Mouse (Mus musculus) spleen, postnatal 14 days (tissue): ENCODE data around the gene Abhd17b.
"Not testable (repeated sequence)": the region's sequence is repeated elsewhere in the genome, so short reads cannot be mapped to it uniquely, and the experiment has no call there.

Experiments used
- DNase-seq, 2 experiments: peaks; one replicate each; pipeline ENCODE4 v3.0.0; 2021 to 2022; ENCODE audit warnings: low spot score in 2 of 2

The Abhd17b gene

GRCm38 (mm10) chr19:21652285-21653171 lies 457 bp upstream of the Abhd17b start, which contains the start of gene 1110059E24Rik:
TSS of gene 1110059E24Rik (minus strand) at chr19:21652976.
- DNase-seq: peak; percentile 88 to 91

GRCm38 (mm10) chr19:21654788-21655187 lies 1.8 kb downstream of the Abhd17b start:
- DNase-seq: no peak

- DNase-seq: no peak
Observed at GRCm38 (mm10) chr19:21660734-21661133, 7.7 kb downstream of the Abhd17b start.

- DNase-seq: no peak
Observed at GRCm38 (mm10) chr19:21663756-21664456, 10.9 kb downstream of the Abhd17b start.

GRCm38 (mm10) chr19:21669650-21670049 lies 16.7 kb downstream of the Abhd17b start:
- no peak for DNase-seq

- DNase-seq: no peak
Observed at GRCm38 (mm10) chr19:21674354-21675096, 21.5 kb downstream of the Abhd17b start.

GRCm38 (mm10) chr19:21680091-21680490 lies 27.1 kb downstream of the Abhd17b start:
- DNase-seq: no peak

GRCm38 (mm10) chr19:21680986-21681385 lies 28.0 kb downstream of the Abhd17b start:
- no peak for DNase-seq

- peak; percentile 20 to 30 for DNase-seq
Observed at GRCm38 (mm10) chr19:21713260-21714031, 60.5 kb downstream of the Abhd17b start.

GRCm38 (mm10) chr19:21714278-21714883 lies 61.4 kb downstream of the Abhd17b start:
- DNase-seq: no peak

- no peak for DNase-seq
Observed at GRCm38 (mm10) chr19:21715005-21715442, 62.0 kb downstream of the Abhd17b start.

GRCm38 (mm10) chr19:21715515-21715914 lies 62.5 kb downstream of the Abhd17b start:
- no peak for DNase-seq

GRCm38 (mm10) chr19:21716456-21716855 lies 63.5 kb downstream of the Abhd17b start:
- no peak for DNase-seq

GRCm38 (mm10) chr19:21719206-21719605 lies 66.2 kb downstream of the Abhd17b start:
- DNase-seq: no peak

GRCm38 (mm10) chr19:21720950-21721349 lies 68.0 kb downstream of the Abhd17b start:
- no peak for DNase-seq

- DNase-seq: not testable (repeated sequence)
Observed at GRCm38 (mm10) chr19:21723280-21723679, 70.3 kb downstream of the Abhd17b start.

- no peak for DNase-seq
Observed at GRCm38 (mm10) chr19:21723911-21724655, 71.1 kb downstream of the Abhd17b start.

GRCm38 (mm10) chr19:21725168-21725567 lies 72.2 kb downstream of the Abhd17b start:
- DNase-seq: no peak

GRCm38 (mm10) chr19:21727081-21727480 lies 74.1 kb downstream of the Abhd17b start:
- no peak for DNase-seq

GRCm38 (mm10) chr19:21728342-21728741 lies 75.4 kb downstream of the Abhd17b start:
- no peak for DNase-seq
